Mouse (Mus musculus) embryonic stem cell, embryonic (primary cell): ENCODE results near the gene Pet100.

Experiments
- CTCF ChIA-PET, 4 experiments: fragments of 300-600 bp in 2 of 4; fragments of 350-600 bp in 2 of 4; sonication (Branson Sonifier 250); formaldehyde crosslinking; loops; one replicate each; lab custom pipeline; 2022; ENCODE audit warnings: inconsistent platforms in 2 of 4; lab: Charles Lee
- POLR2A ChIA-PET, 4 experiments: fragments of 300-600 bp in 2 of 4; fragments of 350-600 bp in 2 of 4; sonication (Branson Sonifier 250); formaldehyde crosslinking; loops; one replicate each; lab custom pipeline; 2022; ENCODE audit warnings: antibody characterized with exemption in 4 of 4, inconsistent platforms in 1 of 4; lab: Charles Lee

Gene Pet100

GRCm38 (mm10) chr8:3647561-3647960 is 26.2 kb downstream of the Pet100 start:
- ChIA-PET CTCF (interaction anchor here in 2 of 4 experiments (0.7 to 1.4 kb wide), 2 partner anchors 8 to 24 kb away, joined by 4 read pairs; partner anchors contain the start of gene Fcor (in 1 of the 2)), POLR2A (interaction anchor here in 2 of 4 experiments (0.6 to 2.3 kb wide), 4 partner anchors 15 to 146 kb away, joined by 4 to 7 read pairs (median 5); partner anchors contain the start of gene Fcor (in 1 of the 2))

- POLR2A ChIA-PET, result interaction anchor here in 3 of 4 experiments (0.7 to 2.3 kb wide), 8 partner anchors 16 to 498 kb away, joined by 3 to 7 read pairs (median 4); partner anchors contain the start of genes Fcor (in 2 of the 3), C330021F23Rik (in 1 of the 3), Pet100 (in 1 of the 3) and Xab2 (in 1 of the 3)
- CTCF ChIA-PET, result interaction anchor here (0.9 to 1.4 kb wide), 5 partner anchors 24 to 70 kb away, joined by 3 to 11 read pairs (median 5); partner anchors contain the start of genes Fcor (in 2 of the 4) and Trappc5 (in 1 of the 4)
Measured at GRCm38 (mm10) chr8:3648268-3648667, 26.9 kb downstream of the Pet100 start.

GRCm38 (mm10) chr8:3648990-3649389 is 27.6 kb downstream of the Pet100 start:
- ChIA-PET POLR2A (interaction anchor here in 3 of 4 experiments (0.7 to 2.3 kb wide), 14 partner anchors 10 to 498 kb away, joined by 3 to 14 read pairs (median 4); partner anchors contain the start of genes Fcor (in 2 of the 3), C330021F23Rik (in 1 of the 3), Mcemp1 (in 1 of the 3) and Pet100 (in 1 of the 3)), CTCF (interaction anchor here (0.9 to 1.4 kb wide), 5 partner anchors 23 to 69 kb away, joined by 3 to 11 read pairs (median 4); partner anchors contain the start of genes Fcor (in 3 of the 4) and Trappc5 (in 1 of the 4))

GRCm38 (mm10) chr8:3652845-3653244 is 31.5 kb downstream of the Pet100 start:
- ChIA-PET CTCF (interaction anchor here in 1 of 4 experiments (0.5 kb wide), 1 partner anchor 720 kb away, joined by 3 read pairs; no protein-coding TSS in a partner anchor), POLR2A (no interaction called here)

GRCm38 (mm10) chr8:3654726-3655508 is 33.6 kb downstream of the Pet100 start:
- ChIA-PET CTCF (interaction anchor here (0.9 to 1.7 kb wide), 7 partner anchors 9 to 96 kb away, joined by 3 to 6 read pairs (median 4); partner anchors contain the start of genes Fcor (in 4 of the 4) and Trappc5 (in 1 of the 4)), POLR2A (interaction anchor here in 3 of 4 experiments (0.6 to 2.0 kb wide), 17 partner anchors 9 to 155 kb away, joined by 3 to 8 read pairs (median 3); partner anchors contain the start of genes Fcor (in 2 of the 3), Mcemp1 (in 1 of the 3), Mcoln1 (in 1 of the 3) and Pet100 (in 1 of the 3))

GRCm38 (mm10) chr8:3655526-3655925 is 34.2 kb downstream of the Pet100 start, which contains the start of gene Retn:
Gene Retn (plus strand): TSS chr8:3655770.
- POLR2A ChIA-PET, result interaction anchor here in 3 of 4 experiments (0.9 to 2.0 kb wide), 13 partner anchors 9 to 155 kb away, joined by 3 to 8 read pairs (median 3); partner anchors contain the start of genes Fcor (in 1 of the 3), Mcemp1 (in 1 of the 3), Mcoln1 (in 1 of the 3) and Pet100 (in 1 of the 3)

GRCm38 (mm10) chr8:3656725-3657381 is 35.5 kb downstream of the Pet100 start:
- ChIA-PET POLR2A (interaction anchor here in 2 of 4 experiments (0.6 to 1.7 kb wide), 8 partner anchors 11 to 269 kb away, joined by 3 to 6 read pairs (median 3); partner anchors contain the start of genes Fcor (in 1 of the 2) and Stxbp2 (in 1 of the 2)), CTCF (interaction anchor here (0.5 to 2.0 kb wide), 9 partner anchors 11 to 182 kb away, joined by 3 to 8 read pairs (median 4); partner anchors contain the start of genes Fcor (in 4 of the 4) and Trappc5 (in 1 of the 4))

More at GRCm38 (mm10) chr8:3655526-3655925, 34.2 kb downstream of the Pet100 start, which contains the start of gene Retn:
- CTCF ChIA-PET, result interaction anchor here (0.6 to 1.7 kb wide), 8 partner anchors 8 to 97 kb away, joined by 3 to 6 read pairs (median 4); partner anchors contain the start of genes Fcor (in 4 of the 4) and Trappc5 (in 1 of the 4)

- POLR2A ChIA-PET, result no interaction called here
- CTCF ChIA-PET, result interaction anchor here in 1 of 4 experiments (2.5 kb wide), 1 partner anchor 11 kb away, joined by 9 read pairs; the partner anchor contains the start of gene Fcor
Measured at GRCm38 (mm10) chr8:3660889-3661288, 39.5 kb downstream of the Pet100 start.

GRCm38 (mm10) chr8:3664405-3664804 is 43.1 kb downstream of the Pet100 start:
- CTCF ChIA-PET, result interaction anchor here in 1 of 4 experiments (0.6 to 0.7 kb wide), 2 partner anchors 201 to 291 kb away, joined by 3 to 8 read pairs; no protein-coding TSS in a partner anchor
- POLR2A ChIA-PET, result interaction anchor here in 2 of 4 experiments (0.7 to 2.7 kb wide), 5 partner anchors 9 to 51 kb away, joined by 3 to 8 read pairs (median 4); partner anchors contain the start of gene Stxbp2 (in 1 of the 2)

GRCm38 (mm10) chr8:3665507-3665906 is 44.2 kb downstream of the Pet100 start, which contains the start of gene Mcemp1:
Gene Mcemp1 (plus strand): TSS chr8:3665754.
- POLR2A ChIA-PET, result interaction anchor here in 3 of 4 experiments (0.6 to 2.7 kb wide), 9 partner anchors 10 to 273 kb away, joined by 3 to 8 read pairs (median 3); partner anchors contain the start of genes Arhgef18 (in 1 of the 3), Retn (in 1 of the 3), Stxbp2 (in 1 of the 3) and Trappc5 (in 1 of the 3)
- CTCF ChIA-PET, result interaction anchor here in 3 of 4 experiments (0.8 to 1.5 kb wide), 3 partner anchors 11 to 106 kb away, joined by 3 to 5 read pairs (median 3); partner anchors contain the start of gene Trappc5 (in 1 of the 3)

GRCm38 (mm10) chr8:3670388-3670787 is 49.0 kb downstream of the Pet100 start:
- ChIA-PET POLR2A (interaction anchor here in 3 of 4 experiments (0.6 to 3.8 kb wide), 5 partner anchors 17 to 523 kb away, joined by 3 to 14 read pairs (median 3); partner anchors contain the start of gene Pnpla6 (in 1 of the 3)), CTCF (interaction anchor here in 2 of 4 experiments (0.6 to 3.2 kb wide), 6 partner anchors 13 to 111 kb away, joined by 3 to 39 read pairs (median 4); partner anchors contain the start of gene Retn (in 1 of the 2))

GRCm38 (mm10) chr8:3671980-3672491 is 50.7 kb downstream of the Pet100 start, which contains the start of gene Fcor:
Gene Fcor (minus strand): TSS chr8:3672362.
- ChIA-PET POLR2A (interaction anchor here (0.5 to 3.8 kb wide), 56 partner anchors 15 to 449 kb away, joined by 3 to 14 read pairs (median 4); partner anchors contain the start of genes C330021F23Rik (in 4 of the 4), Pnpla6 (in 3 of the 4), Pet100 (in 2 of the 4) and Xab2 (in 2 of the 4)), CTCF (interaction anchor here (0.5 to 3.3 kb wide), 103 partner anchors 9 to 670 kb away, joined by 3 to 43 read pairs (median 4); partner anchors contain the start of genes C330021F23Rik (in 3 of the 4), Insr (in 3 of the 4), Pnpla6 (in 3 of the 4) and Retn (in 3 of the 4))

GRCm38 (mm10) chr8:3674671-3675070 is 53.3 kb downstream of the Pet100 start:
- POLR2A ChIA-PET, result interaction anchor here in 3 of 4 experiments (0.6 to 4.4 kb wide), 8 partner anchors 45 to 248 kb away, joined by 3 to 15 read pairs (median 4); partner anchors contain the start of genes C330021F23Rik (in 1 of the 3), Pet100 (in 1 of the 3), Pnpla6 (in 1 of the 3) and Xab2 (in 1 of the 3)
- CTCF ChIA-PET, result interaction anchor here in 1 of 4 experiments (3.3 kb wide), 1 partner anchor 208 kb away, joined by 43 read pairs; the partner anchor contains the start of gene Pex11g
